Mouse (Mus musculus) forebrain, postnatal 0 days (tissue): ENCODE measurements around the gene Mapk3. TPM values are rescaled to one million over a fixed set of nuclear protein-coding genes. Genes with fewer than 3 reads are reported as not detected.

Experiments used
- ATAC-seq: fragments of 200-750 bp; cut with Nextera tagmentation; 2 replicates; pipeline ENCODE4 v1.8.0; 2017; ENCODE audit warnings: mild to moderate bottlenecking, moderate library complexity
- DNase-seq: peaks from one replicate; pipeline ENCODE4 v3.0.0-alpha.2; 2015
- H3K27ac ChIP-seq: fragments of 300-500 bp; sonication (generic); 2 replicates; pipeline ENCODE4 v1.5.1; 2014; ENCODE audit warnings: low read depth, mild to moderate bottlenecking, antibody characterized with exemption, low read length, moderate library complexity, mixed read lengths
- H3K27me3 ChIP-seq: fragments of 300-500 bp; sonication (generic); 2 replicates; pipeline ENCODE4 v1.6.1; 2014; ENCODE audit warnings: mild to moderate bottlenecking, low read length, mixed read lengths; ENCODE audit not compliant: insufficient read depth
- H3K36me3 ChIP-seq: fragments of 300-500 bp; sonication (generic); 2 replicates; pipeline ENCODE4 v1.6.1; 2014; ENCODE audit warnings: mild to moderate bottlenecking, moderate library complexity; ENCODE audit not compliant: insufficient read depth
- H3K4me1 ChIP-seq: fragments of 300-500 bp; sonication (generic); 2 replicates; pipeline ENCODE4 v1.6.1; 2014; ENCODE audit warnings: antibody characterized with exemption; ENCODE audit not compliant: insufficient read depth
- H3K4me2 ChIP-seq: fragments of 300-500 bp; sonication (generic); 2 replicates; pipeline ENCODE4 v1.6.1; 2014; ENCODE audit warnings: low read depth, mild to moderate bottlenecking, moderate library complexity
- H3K4me3 ChIP-seq: fragments of 300-500 bp; sonication (generic); 2 replicates; pipeline ENCODE4 v1.5.1; 2014; ENCODE audit warnings: low read depth, low read length, mixed read lengths
- H3K9ac ChIP-seq: fragments of 300-500 bp; sonication (generic); 2 replicates; pipeline ENCODE4 v1.6.1; 2014; ENCODE audit warnings: mild to moderate bottlenecking
- H3K9me3 ChIP-seq: fragments of 300-500 bp; sonication (generic); 2 replicates; pipeline ENCODE4 v1.6.1; 2016; ENCODE audit warnings: low read length
- CTCF ChIP-seq: sonication (generic); IDR thresholded peaks from 2 replicates; pipeline ENCODE4 v1.5.1; 2016; ENCODE audit warnings: antibody characterized with exemption, control low read depth, low read depth
- WGBS: fragments of 180-500 bp; shearing (Covaris S2); extraction: QIAGEN DNeasy Blood & Tissue Kit; methylation state at CpG from one replicate; pipeline ENCODE4 v1.1.7; 2014; 5-methylcytosine and 5-hydroxymethylcytosine counted together
- polyA plus RNA-seq: library from polyadenylated mRNA; unstranded; fragments of >200 nt; fragmentation: Nextera tagmentation; extraction: Ambion mirVana; gene quantifications from 2 replicates; pipeline ENCODE4 v1.2.1, GENCODE M21; 2015
- total RNA-seq: library from RNA; depleted of rRNA; stranded (reverse); fragments of >200 nt; gene quantifications from 2 replicates; pipeline ENCODE4 v1.2.3, GENCODE M21; 2014

The Mapk3 gene
- total and polyA plus RNA-seq, 2 experiments from 2014 or later: 131 to 133 TPM

GRCm38 (mm10) chr7:126766201-126766600, 6.8 kb downstream of the Mapk3 start, which contains the start of gene Gdpd3:
Gdpd3 (plus strand) TSS chr7:126766334.
- no peak within 1 kb of the TSS for H3K27ac ChIP-seq
- no peak within 1 kb of the TSS for H3K4me3 ChIP-seq
- no peak for TF ChIP-seq CTCF
- ATAC-seq: no peak
- WGBS: 90% methylated on average over 16 of the region's 16 CpGs
- no peak for DNase-seq
- H3K4me1 ChIP-seq: peaks cover 14% of the 10 kb centered on the region
- peaks cover 71% of the 10 kb centered on the region for H3K36me3 ChIP-seq
- H3K9me3 ChIP-seq: no peaks in the 10 kb centered on the region
- no peak within 1 kb of the TSS for H3K9ac ChIP-seq
- no peaks in the 10 kb centered on the region for H3K27me3 ChIP-seq
- no peak within 1 kb of the TSS for H3K4me2 ChIP-seq

GRCm38 (mm10) chr7:126767001-126767400, 7.6 kb downstream of the Mapk3 start:
- 95% methylated on average over 8 of the region's 8 CpGs for WGBS
- TF ChIP-seq CTCF: no peak
- Histone ChIP-seq H3K27me3 (no peaks in the 10 kb centered on the region), H3K4me2 (no peak overlapping the region), H3K36me3 (peaks cover 72% of the 10 kb centered on the region), H3K27ac (no peak overlapping the region), H3K9me3 (no peaks in the 10 kb centered on the region), H3K4me1 (peaks cover 10% of the 10 kb centered on the region; the same call in 1 of the 2 replicates), H3K4me3 (no peak overlapping the region), H3K9ac (no peak overlapping the region)
- ATAC-seq (no peak), DNase-seq (no peak)

GRCm38 (mm10) chr7:126770784-126771183, 11.4 kb downstream of the Mapk3 start:
- H3K36me3 ChIP-seq: peaks cover 50% of the 10 kb centered on the region

GRCm38 (mm10) chr7:126773351-126773750, 13.9 kb downstream of the Mapk3 start:
- no peak for TF ChIP-seq CTCF
- H3K4me2 ChIP-seq: no peak overlapping the region
- 71% methylated on average over 2 of the region's 2 CpGs for WGBS
- no peak overlapping the region for H3K27ac ChIP-seq
- no peak overlapping the region for H3K4me3 ChIP-seq
- H3K9me3 ChIP-seq: no peaks in the 10 kb centered on the region
- H3K9ac ChIP-seq: no peak overlapping the region
- H3K36me3 ChIP-seq: peaks cover 26% of the 10 kb centered on the region
- peaks cover 15% of the 10 kb centered on the region for H3K4me1 ChIP-seq
- DNase-seq: no peak
- ATAC-seq: no peak
- H3K27me3 ChIP-seq: no peaks in the 10 kb centered on the region

More at GRCm38 (mm10) chr7:126770784-126771183, 11.4 kb downstream of the Mapk3 start:
- Histone ChIP-seq H3K27me3 (no peaks in the 10 kb centered on the region), H3K9me3 (no peaks in the 10 kb centered on the region), H3K4me2 (no peak overlapping the region), H3K4me3 (no peak overlapping the region), H3K4me1 (no peaks in the 10 kb centered on the region), H3K27ac (no peak overlapping the region), H3K9ac (no peak overlapping the region)
- WGBS: 85% methylated on average over 12 of the region's 12 CpGs
- no peak for TF ChIP-seq CTCF
- DNase-seq (no peak), ATAC-seq (no peak)

- H3K9me3 ChIP-seq: no peaks in the 10 kb centered on the region
- no peak for ATAC-seq
- no peak overlapping the region for H3K4me2 ChIP-seq
- WGBS: 79% methylated on average over 2 of the region's 2 CpGs
- no peaks in the 10 kb centered on the region for H3K27me3 ChIP-seq
- TF ChIP-seq CTCF: no peak
- H3K4me3 ChIP-seq: no peak overlapping the region
- H3K27ac ChIP-seq: no peak overlapping the region
- peaks cover 31% of the 10 kb centered on the region for H3K36me3 ChIP-seq
- H3K4me1 ChIP-seq: peaks cover 15% of the 10 kb centered on the region
- no peak overlapping the region for H3K9ac ChIP-seq
- no peak for DNase-seq
Measured at GRCm38 (mm10) chr7:126774463-126774862, 15.1 kb downstream of the Mapk3 start.

- Histone ChIP-seq H3K9ac (no peak overlapping the region), H3K4me1 (peaks cover 15% of the 10 kb centered on the region), H3K9me3 (no peaks in the 10 kb centered on the region), H3K27ac (no peak overlapping the region), H3K27me3 (no peaks in the 10 kb centered on the region), H3K4me2 (no peak overlapping the region), H3K4me3 (no peak overlapping the region), H3K36me3 (peaks cover 24% of the 10 kb centered on the region)
- TF ChIP-seq CTCF: peak; percentile 40; the same call in 1 of the 2 replicates
- ATAC-seq (no peak), DNase-seq (no peak)
- 83% methylated on average over 10 of the region's 10 CpGs for WGBS
Measured at GRCm38 (mm10) chr7:126775185-126775977, 16.0 kb downstream of the Mapk3 start.

GRCm38 (mm10) chr7:126775978-126776234, 16.5 kb downstream of the Mapk3 start:
- H3K27ac ChIP-seq: no peak overlapping the region
- 66% methylated on average over 3 of the region's 3 CpGs for WGBS
- no peak overlapping the region for H3K9ac ChIP-seq
- H3K4me1 ChIP-seq: peaks cover 16% of the 10 kb centered on the region
- TF ChIP-seq CTCF: no peak
- H3K36me3 ChIP-seq: peaks cover 19% of the 10 kb centered on the region
- DNase-seq (no peak), ATAC-seq (no peak)
- H3K27me3 ChIP-seq: no peaks in the 10 kb centered on the region
- H3K4me3 ChIP-seq: no peak overlapping the region; the same call in 1 of the 2 replicates
- H3K9me3 ChIP-seq: no peaks in the 10 kb centered on the region
- H3K4me2 ChIP-seq: peak overlapping the region; percentile 93; the same call in 1 of the 2 replicates
